Mouse (Mus musculus) embryonic facial prominence, embryonic 13.5 days (tissue): ENCODE results near the gene Cdh26. TPM values are rescaled to one million over a fixed set of nuclear protein-coding genes. Genes with fewer than 3 reads are reported as not detected.

Experiments used
- ATAC-seq: fragments of 200-750 bp; cut with Nextera tagmentation; 2 replicates; pipeline ENCODE4 v1.8.0; 2017; ENCODE audit warnings: low read depth; ENCODE audit not compliant: insufficient number of reproducible peaks, insufficient read depth, low FRiP score, low TSS enrichment
- H3K27ac ChIP-seq: fragments of 300-500 bp; sonication (generic); 2 replicates; pipeline ENCODE4 v1.5.1; 2015; ENCODE audit warnings: moderate library complexity, mild to moderate bottlenecking, inconsistent platforms
- H3K27me3 ChIP-seq: fragments of 300-500 bp; sonication (generic); 2 replicates; pipeline ENCODE4 v1.6.1; 2015; ENCODE audit warnings: mild to moderate bottlenecking, inconsistent platforms
- H3K36me3 ChIP-seq: fragments of 300-500 bp; sonication (generic); 2 replicates; pipeline ENCODE4 v1.6.1; 2015; ENCODE audit warnings: mild to moderate bottlenecking, inconsistent platforms
- H3K4me1 ChIP-seq: fragments of 300-500 bp; sonication (generic); 2 replicates; pipeline ENCODE4 v1.6.1; 2015; ENCODE audit warnings: inconsistent platforms
- H3K4me2 ChIP-seq: fragments of 300-500 bp; sonication (generic); 2 replicates; pipeline ENCODE4 v1.6.1; 2015; ENCODE audit warnings: moderate library complexity, mild to moderate bottlenecking, inconsistent platforms
- H3K4me3 ChIP-seq: fragments of 300-500 bp; sonication (generic); 2 replicates; pipeline ENCODE4 v1.5.1; 2015; ENCODE audit warnings: mild to moderate bottlenecking, inconsistent platforms
- H3K9ac ChIP-seq: fragments of 300-500 bp; sonication (generic); 2 replicates; pipeline ENCODE4 v1.6.1; 2015; ENCODE audit warnings: mild to moderate bottlenecking, inconsistent platforms
- H3K9me3 ChIP-seq: fragments of 300-500 bp; sonication (generic); 2 replicates; pipeline ENCODE4 v1.6.1; 2016; ENCODE audit warnings: inconsistent platforms
- WGBS: fragments of 180-500 bp; shearing (Covaris S2); methylation state at CpG from one replicate; pipeline ENCODE4 v1.1.7; 2015; ENCODE audit warnings: mixed read lengths; 5-methylcytosine and 5-hydroxymethylcytosine counted together
- polyA plus RNA-seq: library from polyadenylated mRNA; unstranded; fragments of >200 nt; fragmentation: Nextera tagmentation; extraction: Ambion mirVana; gene quantifications from 2 replicates; pipeline ENCODE4 v1.2.1, GENCODE M21; 2015

Cdh26 gene
- polyA plus RNA-seq, 1 experiment from 2014 or later: 0.59 TPM

- Histone ChIP-seq H3K27me3 (no peaks in the 10 kb centered on the region), H3K27ac (no peak overlapping the region; the same call in 1 of the 2 replicates), H3K9me3 (no peaks in the 10 kb centered on the region), H3K4me2 (peak overlapping the region; percentile 18; the same call in 1 of the 2 replicates), H3K36me3 (no peaks in the 10 kb centered on the region), H3K4me3 (no peak overlapping the region), H3K4me1 (peaks cover 7% of the 10 kb centered on the region; the same call in 1 of the 2 replicates), H3K9ac (no peak overlapping the region)
- WGBS: 25% methylated on average over 10 of the region's 10 CpGs
- no peak for ATAC-seq
These were observed 53.1 kb downstream of the Cdh26 start for GRCm38 (mm10) chr2:178483462-178483861.

- 74% methylated on average over 4 of the region's 4 CpGs for WGBS
- H3K36me3 ChIP-seq: no peaks in the 10 kb centered on the region
These were observed 57.9 kb downstream of the Cdh26 start for GRCm38 (mm10) chr2:178488276-178488675.

GRCm38 (mm10) chr2:178490245-178490920 is 60.1 kb downstream of the Cdh26 start:
- no peak overlapping the region for H3K4me2 ChIP-seq
- WGBS: 77% methylated on average over 9 of the region's 9 CpGs
- no peak overlapping the region for H3K9ac ChIP-seq
- peaks cover 4% of the 10 kb centered on the region; the same call in 1 of the 2 replicates for H3K4me1 ChIP-seq
- H3K9me3 ChIP-seq: no peaks in the 10 kb centered on the region
- no peak overlapping the region for H3K4me3 ChIP-seq
- peaks cover 3% of the 10 kb centered on the region; the same call in 1 of the 2 replicates for H3K27me3 ChIP-seq
- H3K36me3 ChIP-seq: no peaks in the 10 kb centered on the region
- H3K27ac ChIP-seq: no peak overlapping the region
- ATAC-seq: no peak

More at GRCm38 (mm10) chr2:178488276-178488675, 57.9 kb downstream of the Cdh26 start:
- H3K27ac ChIP-seq: no peak overlapping the region
- H3K27me3 ChIP-seq: no peaks in the 10 kb centered on the region
- no peaks in the 10 kb centered on the region for H3K9me3 ChIP-seq
- H3K4me1 ChIP-seq: peaks cover 5% of the 10 kb centered on the region; the same call in 1 of the 2 replicates
- ATAC-seq: no peak
- no peak overlapping the region for H3K4me3 ChIP-seq
- H3K9ac ChIP-seq: no peak overlapping the region
- H3K4me2 ChIP-seq: no peak overlapping the region

GRCm38 (mm10) chr2:178494066-178494465 is 63.7 kb downstream of the Cdh26 start:
- Histone ChIP-seq H3K27me3 (peaks cover 3% of the 10 kb centered on the region; the same call in 1 of the 2 replicates), H3K36me3 (no peaks in the 10 kb centered on the region), H3K4me1 (peaks cover 25% of the 10 kb centered on the region), H3K4me3 (no peak overlapping the region), H3K27ac (no peak overlapping the region), H3K9me3 (no peaks in the 10 kb centered on the region), H3K4me2 (no peak overlapping the region), H3K9ac (no peak overlapping the region)
- 53% methylated on average over 11 of the region's 11 CpGs for WGBS
- ATAC-seq: no peak

GRCm38 (mm10) chr2:178495816-178496215 is 65.5 kb downstream of the Cdh26 start:
- no peak for ATAC-seq
- peaks cover 3% of the 10 kb centered on the region; the same call in 1 of the 2 replicates for H3K27me3 ChIP-seq
- no peak overlapping the region for H3K4me3 ChIP-seq
- peaks cover 25% of the 10 kb centered on the region for H3K4me1 ChIP-seq
- H3K4me2 ChIP-seq: no peak overlapping the region
- no peak overlapping the region for H3K27ac ChIP-seq
- no peaks in the 10 kb centered on the region for H3K9me3 ChIP-seq
- 28% methylated on average over 2 of the region's 2 CpGs for WGBS
- H3K36me3 ChIP-seq: no peaks in the 10 kb centered on the region
- H3K9ac ChIP-seq: no peak overlapping the region

- Histone ChIP-seq H3K9ac (no peak overlapping the region), H3K4me2 (no peak overlapping the region), H3K4me1 (peaks cover 25% of the 10 kb centered on the region), H3K9me3 (no peaks in the 10 kb centered on the region), H3K27ac (no peak overlapping the region), H3K4me3 (no peak overlapping the region), H3K27me3 (peaks cover 3% of the 10 kb centered on the region; the same call in 1 of the 2 replicates), H3K36me3 (no peaks in the 10 kb centered on the region)
- WGBS: 63% methylated on average over 1 of the region's 1 CpGs
- ATAC-seq: no peak
These were observed 67.6 kb downstream of the Cdh26 start for GRCm38 (mm10) chr2:178497900-178498299.

GRCm38 (mm10) chr2:178498409-178498808 is 68.1 kb downstream of the Cdh26 start:
- ATAC-seq: peak; percentile 40; the same call in 1 of the 2 replicates
- Histone ChIP-seq H3K27ac (no peak overlapping the region), H3K9me3 (no peaks in the 10 kb centered on the region), H3K4me1 (peaks cover 25% of the 10 kb centered on the region), H3K4me3 (no peak overlapping the region), H3K36me3 (no peaks in the 10 kb centered on the region), H3K27me3 (peaks cover 3% of the 10 kb centered on the region; the same call in 1 of the 2 replicates), H3K4me2 (no peak overlapping the region), H3K9ac (no peak overlapping the region)
- 60% methylated on average over 5 of the region's 5 CpGs for WGBS

- H3K27me3 ChIP-seq: peaks cover 8% of the 10 kb centered on the region; the same call in 1 of the 2 replicates
- H3K4me3 ChIP-seq: no peak overlapping the region
- no peak for ATAC-seq
- H3K4me1 ChIP-seq: peaks cover 19% of the 10 kb centered on the region
- H3K9me3 ChIP-seq: no peaks in the 10 kb centered on the region
- H3K27ac ChIP-seq: no peak overlapping the region
- H3K4me2 ChIP-seq: no peak overlapping the region
- no peaks in the 10 kb centered on the region for H3K36me3 ChIP-seq
- H3K9ac ChIP-seq: no peak overlapping the region
- WGBS: 80% methylated on average over 10 of the region's 10 CpGs
These were observed 72.1 kb downstream of the Cdh26 start for GRCm38 (mm10) chr2:178502469-178502868.

GRCm38 (mm10) chr2:178506056-178506455 is 75.7 kb downstream of the Cdh26 start:
- Histone ChIP-seq H3K4me1 (0 out of 2 replicates have a peak, but pooled peaks cover 11% of the 10 kb centered on the region), H3K27me3 (peaks cover 21% of the 10 kb centered on the region), H3K9ac (no peak overlapping the region), H3K9me3 (no peaks in the 10 kb centered on the region), H3K27ac (no peak overlapping the region), H3K36me3 (no peaks in the 10 kb centered on the region), H3K4me2 (no peak overlapping the region), H3K4me3 (no peak overlapping the region)
- no peak for ATAC-seq
- 37% methylated on average over 12 of the region's 12 CpGs for WGBS

- Histone ChIP-seq H3K4me2 (no peak overlapping the region), H3K36me3 (no peaks in the 10 kb centered on the region), H3K27ac (no peak overlapping the region), H3K4me1 (0 out of 2 replicates have a peak, but pooled peaks cover 11% of the 10 kb centered on the region), H3K4me3 (no peak overlapping the region), H3K9ac (no peak overlapping the region), H3K27me3 (peaks cover 35% of the 10 kb centered on the region), H3K9me3 (no peaks in the 10 kb centered on the region)
- WGBS: 38% methylated on average over 6 of the region's 6 CpGs
- no peak for ATAC-seq
These were observed 77.2 kb downstream of the Cdh26 start for GRCm38 (mm10) chr2:178507379-178508014.

- H3K4me3 ChIP-seq: no peak overlapping the region
- peaks cover 41% of the 10 kb centered on the region for H3K27me3 ChIP-seq
- peaks cover 17% of the 10 kb centered on the region for H3K4me1 ChIP-seq
- H3K36me3 ChIP-seq: no peaks in the 10 kb centered on the region
- no peak overlapping the region for H3K9ac ChIP-seq
- ATAC-seq: no peak
- no peaks in the 10 kb centered on the region for H3K9me3 ChIP-seq
- 79% methylated on average over 6 of the region's 6 CpGs for WGBS
- H3K4me2 ChIP-seq: no peak overlapping the region
- H3K27ac ChIP-seq: no peak overlapping the region
These were observed 77.9 kb downstream of the Cdh26 start for GRCm38 (mm10) chr2:178508279-178508678.

- no peak for ATAC-seq
- 65% methylated on average over 4 of the region's 4 CpGs for WGBS
- H3K4me3 ChIP-seq: no peak overlapping the region
- H3K27ac ChIP-seq: no peak overlapping the region
- H3K4me2 ChIP-seq: peak overlapping the region; percentile 33; the same call in 1 of the 2 replicates
- H3K9me3 ChIP-seq: no peaks in the 10 kb centered on the region
- H3K9ac ChIP-seq: no peak overlapping the region
- no peaks in the 10 kb centered on the region for H3K36me3 ChIP-seq
- peaks cover 26% of the 10 kb centered on the region for H3K4me1 ChIP-seq
- peaks cover 65% of the 10 kb centered on the region for H3K27me3 ChIP-seq
These were observed 82.7 kb downstream of the Cdh26 start for GRCm38 (mm10) chr2:178513043-178513442.
